Mouse (Mus musculus) heart, adult 8-10 months (tissue): ENCODE results near the gene Efna4. TPM values are rescaled to one million over a fixed set of nuclear protein-coding genes. Genes with fewer than 3 reads are reported as not detected.

ENCODE experiments used
- DNase-seq: peaks from one replicate; pipeline ENCODE4 v3.0.0; 2022; ENCODE audit warnings: low spot score
- total RNA-seq, 4 experiments: library from RNA; stranded (reverse); gene quantifications; 2 replicates each; pipeline ENCODE4 v1.2.4; 2022

The Efna4 gene
- total RNA-seq, 4 experiments from 2014 or later: 0.19 to 0.34 (median 0.27) TPM; not detected in 1

DNA sequence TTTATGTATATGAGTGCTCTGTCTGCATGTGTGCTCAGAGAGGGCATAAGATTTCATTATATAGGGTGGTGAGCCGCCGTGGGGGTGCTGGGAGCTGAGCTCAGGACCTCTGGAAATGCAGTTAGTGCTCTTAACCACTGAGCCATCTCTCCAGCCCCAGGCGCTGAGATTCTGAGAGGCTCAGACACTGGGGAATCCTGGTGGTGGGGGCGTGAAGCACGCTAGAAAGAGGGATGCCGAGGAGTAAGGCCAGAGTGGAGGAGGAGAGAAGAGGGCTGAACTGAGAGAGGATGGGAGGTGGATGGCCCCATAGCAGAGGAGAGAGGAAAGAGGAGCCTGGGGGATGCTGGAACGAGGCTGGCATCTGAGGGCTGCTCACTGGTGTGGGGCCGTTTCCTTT lies 26.8 kb upstream of the Efna4 start:
- DNase-seq: no peak

DNA sequence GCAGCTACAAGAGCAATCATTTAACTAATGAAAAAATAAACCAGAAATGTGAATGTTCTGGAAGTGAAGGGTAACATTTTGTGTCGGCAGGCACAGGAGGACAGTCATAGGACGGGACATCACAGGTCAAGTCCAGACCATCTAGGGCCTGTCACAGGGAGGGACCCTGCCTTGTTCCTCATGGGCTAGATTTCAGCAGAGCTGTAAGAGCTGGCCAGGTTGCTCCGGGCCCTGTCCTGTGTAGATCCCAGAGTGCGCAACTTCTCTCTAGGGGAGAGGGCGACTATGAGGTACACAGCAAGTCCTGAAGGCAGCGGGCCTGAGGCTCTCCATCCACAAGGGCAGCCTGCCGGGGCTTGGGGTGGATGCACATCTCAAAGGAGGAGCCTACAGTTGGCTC lies 23.8 kb upstream of the Efna4 start, which contains the start of gene Dcst2:
TSS of gene Dcst2 (plus strand) at position 301 of the 400 bp plus-strand sequence.
- no peak for DNase-seq

DNA sequence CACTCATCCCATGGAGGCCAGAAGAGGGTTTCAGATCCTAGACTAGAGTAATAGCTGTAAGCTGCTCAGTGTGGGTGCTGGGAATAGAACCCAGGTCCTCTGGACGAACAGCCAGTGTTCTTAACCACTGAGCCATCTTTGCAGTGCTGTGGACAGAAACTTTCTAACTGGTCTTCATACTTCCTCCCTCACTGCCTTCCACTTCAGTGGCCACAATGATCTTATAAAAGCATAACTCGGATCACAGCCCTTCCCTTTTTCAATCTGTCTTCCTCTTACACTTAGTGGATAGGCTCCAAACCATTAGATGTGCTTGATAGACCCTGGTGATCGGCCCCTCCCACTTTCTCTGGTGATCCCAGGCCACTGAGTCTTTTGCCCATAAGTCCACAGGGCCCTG lies 22.4 kb upstream of the Efna4 start:
- no peak for DNase-seq

DNA sequence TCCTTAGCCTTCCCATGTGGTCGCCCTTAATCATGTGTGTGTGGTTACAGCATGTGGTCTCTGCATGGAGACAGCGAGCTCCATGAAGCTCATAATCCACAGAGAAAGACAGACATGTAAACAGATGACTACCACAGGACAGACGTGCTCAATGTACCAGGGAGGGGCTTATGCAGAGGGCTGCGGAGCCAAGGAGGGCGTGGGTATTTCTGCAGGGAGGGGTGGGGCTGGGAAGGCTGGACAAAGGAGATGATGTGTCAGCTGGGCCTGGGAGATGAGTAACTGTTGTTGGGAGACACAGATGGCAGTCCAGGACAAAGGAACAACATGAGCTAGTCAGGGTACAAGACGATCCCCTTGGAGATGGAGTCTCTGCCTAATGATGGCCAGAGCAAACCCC lies 21.8 kb upstream of the Efna4 start:
- DNase-seq: no peak

- no peak for DNase-seq
Measured at GRCm38 (mm10) chr3:89356029-89356428, 18.2 kb upstream of the Efna4 start.

GRCm38 (mm10) chr3:89355512-89355902 lies 17.7 kb upstream of the Efna4 start:
- no peak for DNase-seq

DNA sequence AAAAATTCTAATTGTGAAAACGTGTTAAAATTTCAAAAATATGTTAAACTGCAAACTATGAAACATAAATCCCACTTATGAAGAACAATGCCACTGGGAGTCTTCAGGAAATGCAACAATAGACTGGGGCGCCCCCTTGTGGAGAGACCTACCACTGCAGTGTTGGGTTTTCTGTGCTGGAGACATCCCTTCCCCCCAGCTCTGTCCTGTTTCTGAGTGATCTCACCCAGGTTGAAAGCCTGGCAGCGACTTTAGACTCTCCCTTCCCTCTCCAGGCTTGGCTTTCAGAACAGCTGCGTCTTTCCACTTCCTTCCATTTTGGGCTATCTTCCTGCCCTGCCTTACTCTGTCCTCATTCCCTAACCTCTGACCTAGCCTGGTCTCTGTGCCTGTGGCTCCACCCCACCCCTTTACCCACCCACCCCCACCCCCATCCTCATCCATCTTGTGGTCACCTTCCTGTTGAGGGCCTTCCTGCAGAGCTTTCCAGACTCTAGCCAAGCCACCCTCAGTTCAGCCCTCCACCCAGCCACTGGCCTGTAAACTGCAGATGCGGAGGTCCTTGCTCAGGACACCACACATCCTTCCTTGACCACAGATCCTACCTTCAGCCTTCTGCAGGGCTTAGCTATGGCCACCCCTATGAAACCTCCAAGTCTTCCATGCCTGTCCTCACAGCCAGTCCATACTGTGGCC lies 17.1 kb upstream of the Efna4 start:
- peak; percentile 89 for DNase-seq

- DNase-seq: no peak
Measured at GRCm38 (mm10) chr3:89351271-89351670, 13.4 kb upstream of the Efna4 start.

DNA sequence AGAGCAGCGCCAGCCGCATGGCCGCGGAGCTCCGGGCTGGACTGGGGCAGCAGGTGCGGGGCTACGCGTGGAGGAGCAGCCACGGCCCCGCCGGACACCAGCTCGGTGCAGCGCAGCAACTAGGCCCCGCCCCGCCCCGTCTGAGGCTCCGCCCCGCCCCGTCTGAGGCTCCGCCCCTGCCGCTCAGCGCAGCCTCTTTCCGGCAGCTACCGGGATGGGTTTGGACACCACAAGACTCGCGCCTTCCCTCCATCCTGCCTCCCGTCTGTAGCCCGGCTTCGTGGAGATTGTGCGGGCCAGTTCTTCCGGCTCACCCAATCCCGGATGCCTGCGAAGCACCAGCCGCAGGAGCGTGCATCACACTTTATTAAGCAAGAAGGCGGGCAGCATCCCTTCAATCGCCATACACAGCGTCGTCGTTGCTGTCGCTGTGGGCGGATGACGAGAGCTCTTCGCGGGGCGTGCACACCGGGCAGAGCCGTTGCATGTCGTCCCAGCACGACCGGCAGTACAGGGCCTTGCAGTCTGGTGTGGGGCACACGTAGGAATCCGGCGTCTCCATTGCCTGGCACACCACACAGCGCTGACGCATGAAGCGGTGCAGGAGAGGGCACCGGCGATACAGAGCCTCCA lies 12.2 kb upstream of the Efna4 start, which contains the start of gene Adam15:
TSS of gene Adam15 (minus strand) at position 128 of the 633 bp plus-strand sequence.
- peak; percentile 90 for DNase-seq

DNA sequence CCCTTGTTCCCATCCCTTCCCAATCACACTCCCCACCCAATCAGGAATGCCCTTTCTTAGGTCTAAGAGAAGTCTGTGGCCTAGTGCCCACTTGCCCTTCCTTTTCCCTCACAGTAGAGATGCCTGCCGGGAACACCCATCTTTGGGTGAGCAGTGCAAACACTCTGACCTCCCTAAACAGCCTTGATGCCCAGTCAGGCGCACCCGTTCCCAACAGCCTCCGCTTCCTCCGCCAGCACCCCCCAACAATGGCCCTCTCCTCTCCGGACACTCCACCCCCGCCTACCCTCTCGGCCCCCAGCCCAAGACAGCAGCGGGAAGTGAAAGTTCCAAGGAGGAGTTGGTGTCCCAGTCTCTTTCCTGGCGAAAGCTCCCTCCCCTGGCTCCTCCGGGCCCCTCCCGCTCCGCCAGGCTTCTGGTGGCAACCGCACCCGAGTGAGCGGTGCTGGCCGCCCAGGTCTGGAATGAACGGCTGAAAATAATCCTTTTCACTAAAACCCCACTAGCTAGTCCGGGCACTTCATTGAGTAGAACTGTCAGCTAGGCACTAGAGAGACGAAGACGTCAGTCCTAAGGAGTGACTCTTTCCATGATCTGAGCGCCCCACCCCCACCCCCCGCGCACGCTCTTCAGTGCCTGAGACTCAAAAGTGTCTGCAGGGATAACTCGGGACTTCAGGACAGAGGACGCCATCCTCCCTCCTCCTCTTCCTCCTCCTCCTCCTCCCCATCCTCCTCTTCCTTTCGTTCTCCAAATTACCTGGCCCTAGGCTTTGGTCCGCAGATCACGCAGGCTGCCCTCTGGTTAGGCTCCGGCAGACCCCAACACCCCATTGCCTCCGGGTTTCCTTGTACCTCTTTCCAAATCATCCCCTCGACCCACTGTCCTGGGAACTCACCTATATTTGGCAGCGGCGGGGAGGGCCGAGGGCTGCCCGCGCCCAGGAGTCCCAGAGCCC lies 11.4 kb upstream of the Efna4 start:
- DNase-seq: peak; percentile 78

- peak; percentile 55 for DNase-seq
Measured at GRCm38 (mm10) chr3:89347916-89348315, 10.1 kb upstream of the Efna4 start.

GRCm38 (mm10) chr3:89346815-89347540 lies 9.2 kb upstream of the Efna4 start:
- DNase-seq: peak; percentile 44

DNA sequence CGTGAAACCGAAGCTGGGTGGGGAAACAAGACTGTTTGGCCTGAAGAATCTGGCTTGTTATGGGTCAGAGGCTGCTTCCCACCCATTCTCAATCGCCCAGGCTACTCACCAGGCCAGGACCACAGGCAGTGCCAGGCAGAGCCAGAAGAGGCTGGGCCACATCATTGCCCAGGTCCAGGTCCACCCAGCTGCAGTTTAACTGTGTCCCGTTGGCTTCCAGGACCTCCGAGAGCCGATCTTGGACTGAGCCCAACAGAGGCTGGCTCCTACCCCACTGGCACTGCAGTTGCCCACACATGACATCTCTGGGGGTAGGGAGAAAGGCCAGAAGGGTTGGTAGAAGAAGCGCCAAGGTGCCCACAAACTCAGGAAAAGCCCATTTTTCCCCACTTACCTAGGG lies 5.5 kb upstream of the Efna4 start:
- DNase-seq: no peak

DNA sequence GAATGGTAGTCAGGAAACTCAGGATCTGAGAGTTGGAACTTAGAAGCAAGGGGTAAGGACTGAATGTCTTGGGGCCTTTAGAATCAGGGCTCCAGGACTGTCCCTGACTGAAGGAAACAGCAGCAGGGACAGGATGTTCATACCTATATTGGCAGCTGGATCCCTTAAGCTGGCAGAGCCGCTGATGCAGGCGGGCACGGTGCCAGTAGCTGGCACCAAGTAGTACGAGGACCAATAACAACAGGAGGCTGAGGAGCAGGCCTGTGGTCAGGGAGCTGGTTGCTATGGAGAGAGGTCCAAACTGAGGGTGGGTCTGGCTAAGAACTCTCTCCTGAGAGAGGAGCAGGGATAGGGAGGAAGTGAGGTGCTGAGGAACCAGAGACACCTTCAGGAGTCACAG lies 4.0 kb upstream of the Efna4 start:
- DNase-seq: no peak

GRCm38 (mm10) chr3:89340465-89340864 lies 2.6 kb upstream of the Efna4 start:
- peak; percentile 75 for DNase-seq

- DNase-seq: peak; percentile 55
Measured at GRCm38 (mm10) chr3:89339416-89339815, 1.6 kb upstream of the Efna4 start.

- DNase-seq: no peak
Measured at GRCm38 (mm10) chr3:89337062-89337720, 637 bp downstream of the Efna4 start.

DNA sequence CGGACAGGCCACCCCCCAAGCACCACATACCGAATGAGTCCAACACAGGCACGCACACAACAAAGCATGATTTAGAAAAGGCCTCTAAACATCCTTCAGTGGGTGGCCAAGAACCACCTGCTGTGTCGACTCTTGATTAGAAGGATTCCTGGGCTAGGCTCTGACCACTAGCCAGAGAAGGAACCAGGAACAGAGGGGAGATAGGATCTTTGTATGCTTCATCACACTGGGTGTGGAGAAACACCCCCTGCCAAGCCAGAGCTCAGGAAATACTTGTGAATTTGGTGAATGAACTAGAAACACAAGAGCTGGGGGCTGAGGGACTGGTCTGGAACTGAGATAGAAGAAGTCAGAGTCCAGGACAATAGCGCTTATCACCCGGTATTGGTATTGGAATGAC lies 1.3 kb downstream of the Efna4 start:
- no peak for DNase-seq

GRCm38 (mm10) chr3:89333053-89333452 lies 4.8 kb downstream of the Efna4 start:
- DNase-seq: no peak

DNA sequence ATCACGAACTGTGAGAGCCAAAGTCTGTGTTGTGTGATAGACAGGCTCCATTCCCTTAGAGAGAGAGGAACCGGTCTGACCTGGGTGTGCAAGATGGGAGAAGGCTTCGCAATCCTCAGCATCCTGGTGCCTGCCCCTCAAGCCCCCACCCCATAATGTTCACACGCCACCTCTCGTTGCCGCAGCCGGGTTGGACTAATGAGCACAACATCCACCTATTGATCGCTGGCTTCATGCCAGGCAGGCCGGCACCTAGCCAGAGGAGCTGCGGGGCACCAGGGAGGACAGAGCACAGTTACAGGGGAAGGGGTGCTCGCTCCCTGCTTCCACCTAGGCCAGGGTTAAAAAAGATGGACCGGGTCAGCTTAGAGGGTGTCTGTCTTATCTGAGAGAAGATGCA lies 5.4 kb downstream of the Efna4 start:
- no peak for DNase-seq

DNA sequence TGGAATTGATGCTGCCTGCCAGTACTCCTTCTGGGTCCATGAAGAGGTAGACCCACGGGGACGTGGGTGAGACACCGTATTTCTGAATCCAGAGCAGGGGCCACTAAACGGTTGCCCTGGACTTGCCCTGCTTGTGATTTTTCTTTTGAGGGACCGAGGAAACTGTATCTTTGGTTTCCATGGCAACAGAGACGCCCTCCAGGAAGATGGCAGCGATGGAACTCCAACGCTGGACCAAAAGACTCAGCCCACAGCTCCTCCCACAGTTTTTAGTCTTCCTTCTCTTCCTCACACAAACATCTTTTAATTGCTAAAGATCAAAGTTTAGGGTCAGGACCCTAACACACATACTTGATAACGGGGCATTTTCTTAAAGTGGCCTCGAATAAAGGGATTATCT lies 5.8 kb downstream of the Efna4 start:
- no peak for DNase-seq
